Mouse (Mus musculus): ENCODE results near the gene BC048403.
"Not testable (repeated sequence)": the region's sequence is repeated elsewhere in the genome, so short reads cannot be mapped to it uniquely, and the experiment has no call there.

The BC048403 gene

DNA sequence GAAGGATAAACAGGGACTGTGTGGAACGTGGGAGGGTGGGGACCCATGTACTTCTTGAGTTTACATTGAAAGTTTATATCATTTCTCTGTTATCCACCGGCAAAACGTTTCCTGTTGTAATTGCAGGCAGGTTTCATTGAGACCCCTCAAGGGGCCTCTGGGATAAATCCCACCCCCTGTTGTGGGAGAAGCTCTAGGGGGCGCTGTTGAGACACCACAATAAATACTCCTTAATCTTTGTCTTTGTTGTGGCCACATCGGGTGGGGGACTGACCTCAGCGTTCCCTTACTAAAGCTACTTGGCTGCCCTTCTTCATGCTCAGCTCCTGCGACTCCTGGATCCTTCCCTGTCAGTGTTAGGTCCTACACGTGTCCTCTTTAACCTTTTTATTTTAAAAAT lies 19.4 kb downstream of the BC048403 start:
- DNase-seq, result no peak

DNA sequence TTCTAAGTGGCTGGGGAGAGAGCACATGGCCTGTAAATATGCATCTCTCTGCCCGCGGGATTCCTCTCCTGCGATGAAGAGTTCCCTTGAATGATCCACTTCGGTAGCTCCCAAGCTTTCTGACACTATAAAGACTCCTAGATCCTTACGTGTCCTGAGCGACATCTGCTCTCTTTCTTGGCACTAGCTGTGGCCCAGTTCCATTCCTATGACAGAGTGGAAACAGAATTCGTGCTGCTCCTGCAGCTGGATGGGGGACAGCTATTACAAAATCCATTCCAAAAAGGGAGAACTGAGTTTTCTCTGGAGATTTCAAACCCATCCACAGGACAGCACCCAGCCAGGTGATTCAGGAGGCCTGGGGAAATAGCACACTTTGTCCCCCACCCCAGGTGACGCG lies 22.4 kb downstream of the BC048403 start:
- no peak for DNase-seq

DNA sequence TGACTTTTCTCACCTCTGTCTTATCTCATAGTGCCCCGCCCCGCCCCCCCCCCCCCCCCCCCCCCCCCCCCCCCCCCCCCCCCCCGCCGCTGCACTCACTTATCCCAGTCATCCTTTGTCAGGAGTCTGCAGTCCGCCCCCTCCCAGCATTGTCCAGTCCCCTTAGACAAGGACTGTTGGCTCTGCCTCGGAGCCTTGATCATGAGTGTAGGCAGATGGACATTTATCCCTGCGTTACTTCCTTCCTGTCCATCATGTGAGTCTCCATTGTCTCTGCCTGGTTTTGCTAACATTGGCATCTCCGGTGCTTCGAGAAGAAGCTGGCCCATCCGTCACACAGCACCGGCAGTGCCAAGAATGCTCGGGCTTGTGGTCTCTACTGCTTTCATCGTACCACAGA lies 23.5 kb downstream of the BC048403 start:
- DNase-seq, result no peak

DNA sequence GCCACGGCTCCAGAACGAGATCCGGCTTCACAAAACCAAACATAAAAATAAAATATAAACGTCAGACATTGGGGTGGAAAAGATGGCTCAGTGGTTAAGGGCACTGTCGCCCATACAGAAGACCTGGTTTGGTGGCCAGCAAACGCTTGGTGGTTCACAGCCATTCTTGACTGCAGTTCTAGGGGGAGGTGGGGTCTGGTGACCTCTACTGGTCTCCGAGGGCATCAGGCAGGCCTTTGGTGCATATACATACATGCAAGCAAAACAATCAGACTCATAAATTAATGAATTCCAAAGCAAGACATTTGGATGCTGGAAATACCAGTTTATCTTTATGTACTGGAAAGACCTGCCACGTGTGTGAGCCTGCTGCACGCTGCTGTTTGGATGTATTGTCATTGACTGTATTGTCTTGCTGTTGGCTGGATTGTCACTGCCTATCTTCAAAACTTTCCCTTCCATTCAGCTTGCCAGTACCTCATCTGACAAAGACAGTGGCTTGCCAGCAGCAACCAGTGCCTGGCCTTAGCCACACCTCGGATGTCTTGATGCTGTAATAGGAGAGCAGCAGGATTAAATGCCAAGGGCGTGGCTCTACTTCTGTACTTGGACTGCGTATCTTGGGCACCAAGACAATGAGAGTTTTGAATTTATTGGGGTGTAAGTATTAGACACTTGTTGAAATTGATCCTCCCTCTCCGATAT lies 24.9 kb downstream of the BC048403 start:
- DNase-seq, result no peak

DNA sequence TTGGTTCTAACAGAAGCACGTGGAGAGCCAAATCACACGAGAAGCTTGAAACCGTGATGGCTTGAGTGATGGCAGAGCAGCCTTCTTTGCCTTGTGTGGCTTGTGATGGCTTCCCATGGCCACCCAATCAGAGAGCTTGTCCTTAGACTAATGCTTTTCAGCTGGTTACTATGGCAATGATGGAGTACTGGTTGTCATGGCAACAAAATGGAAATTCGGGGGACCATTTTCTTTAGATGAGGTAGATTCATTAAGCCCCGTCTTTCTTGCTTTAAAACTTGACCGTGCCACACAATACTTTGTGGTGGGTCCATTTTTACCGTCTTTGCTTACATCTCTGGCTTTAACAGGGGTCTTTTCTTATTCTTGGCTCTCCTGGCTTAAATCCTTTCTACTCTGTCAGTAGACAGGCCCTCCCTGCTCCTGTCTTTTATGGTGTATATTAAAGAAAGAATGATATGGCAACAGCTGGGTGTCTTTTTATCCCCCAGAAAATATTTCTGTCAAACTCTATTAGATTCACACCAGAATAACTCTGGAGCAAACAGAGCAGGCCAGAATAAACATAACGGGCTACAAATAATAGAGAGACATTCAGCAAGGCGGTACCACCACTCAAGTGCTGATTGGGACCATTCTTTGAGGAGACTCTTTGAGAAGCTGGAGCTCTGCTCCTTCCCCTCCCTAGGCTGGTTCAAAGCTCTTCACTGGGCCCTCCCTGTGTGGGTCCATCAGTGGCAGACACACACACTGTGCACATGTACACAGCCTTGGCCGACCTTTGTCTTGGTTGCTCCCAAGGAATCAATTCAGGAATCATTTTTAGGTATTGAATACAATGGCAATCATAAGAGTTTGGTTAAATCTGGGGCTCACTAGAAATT lies 25.7 kb downstream of the BC048403 start:
- no peak for DNase-seq

DNA sequence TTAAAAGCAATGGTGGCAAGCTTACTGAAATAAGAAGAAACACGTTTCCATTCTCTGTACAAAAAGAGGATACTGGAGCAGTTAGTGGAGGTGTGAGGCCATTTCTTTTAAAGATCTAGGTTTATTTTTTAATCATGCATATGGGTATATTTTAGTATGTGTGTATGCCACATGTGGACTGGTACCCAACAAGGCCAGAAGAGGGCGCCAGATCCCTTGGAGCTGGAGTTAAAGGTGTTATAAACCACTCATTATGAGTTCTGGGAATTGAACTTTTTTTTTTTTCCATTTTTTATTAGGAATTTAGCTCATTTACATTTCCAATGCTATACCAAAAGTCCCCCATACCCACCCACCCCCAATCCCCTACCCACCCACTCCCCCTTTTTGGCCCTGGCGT lies 27.6 kb downstream of the BC048403 start:
- not testable (repeated sequence) for DNase-seq

DNA sequence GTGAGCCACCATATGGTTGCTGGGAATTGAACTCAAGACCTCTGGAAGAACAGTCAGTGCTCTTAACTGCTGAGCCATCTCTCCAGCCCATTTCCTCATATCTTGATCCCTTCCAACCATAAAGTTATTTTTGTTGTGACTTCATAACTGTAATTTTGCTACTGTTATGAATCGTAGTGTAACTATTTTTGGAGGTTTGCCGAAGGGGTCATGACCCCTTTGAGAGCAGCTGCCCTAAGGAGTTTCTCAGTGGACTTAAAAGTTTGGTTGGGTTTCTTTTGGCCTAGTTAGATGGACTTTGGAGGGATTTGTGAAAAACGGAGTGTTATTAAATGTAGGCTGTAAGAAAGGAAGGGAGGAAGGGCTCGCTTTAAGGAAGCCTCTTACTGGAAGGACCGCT lies 30.0 kb downstream of the BC048403 start:
- peak; percentile 57 for DNase-seq

DNA sequence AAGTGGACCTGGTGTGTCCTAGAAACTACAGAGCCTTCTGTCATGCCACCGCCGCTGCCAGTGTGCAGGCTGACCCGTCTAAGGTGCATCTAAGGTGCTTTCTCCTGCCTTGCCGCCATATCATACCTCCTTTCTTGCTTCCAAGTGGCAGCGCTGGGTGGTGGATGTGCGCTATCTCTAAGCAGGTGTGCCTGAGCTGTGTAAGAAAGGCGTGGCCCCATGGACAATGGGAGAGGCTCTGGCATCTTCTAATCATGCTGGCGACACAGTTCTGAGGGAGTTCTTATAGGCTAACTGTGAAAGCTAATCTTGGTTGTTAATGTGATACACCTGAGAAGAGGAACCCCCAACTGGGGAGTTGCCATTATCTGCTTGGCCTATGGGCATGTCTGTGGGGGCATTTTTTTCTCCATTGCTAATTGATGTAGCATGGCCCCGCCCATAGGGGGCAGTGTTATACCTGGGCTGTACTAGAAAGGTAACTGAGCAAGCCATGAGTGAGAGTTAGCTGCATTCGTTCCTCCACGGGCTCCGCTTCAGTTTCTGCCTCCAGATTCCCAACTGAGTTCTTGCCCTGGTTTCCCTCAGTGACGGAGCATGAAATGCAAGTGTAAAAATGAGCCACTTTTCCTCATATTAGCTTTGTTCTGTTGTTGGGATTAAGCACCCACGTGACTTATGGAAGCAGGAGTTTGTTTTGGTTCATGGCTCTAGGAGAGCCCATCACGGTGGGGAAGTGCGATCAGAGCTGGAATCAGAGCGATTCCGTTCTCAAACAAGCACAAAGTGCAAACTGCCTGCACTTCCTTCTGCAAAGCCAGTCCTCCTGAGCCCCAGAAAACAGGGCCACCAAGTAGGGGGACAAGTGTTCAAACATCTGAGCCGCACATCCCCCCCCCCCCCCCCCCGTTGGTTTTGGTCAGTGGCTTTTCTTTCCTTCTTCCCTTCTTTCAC lies 31.2 kb downstream of the BC048403 start:
- peak; percentile 11 for DNase-seq

DNA sequence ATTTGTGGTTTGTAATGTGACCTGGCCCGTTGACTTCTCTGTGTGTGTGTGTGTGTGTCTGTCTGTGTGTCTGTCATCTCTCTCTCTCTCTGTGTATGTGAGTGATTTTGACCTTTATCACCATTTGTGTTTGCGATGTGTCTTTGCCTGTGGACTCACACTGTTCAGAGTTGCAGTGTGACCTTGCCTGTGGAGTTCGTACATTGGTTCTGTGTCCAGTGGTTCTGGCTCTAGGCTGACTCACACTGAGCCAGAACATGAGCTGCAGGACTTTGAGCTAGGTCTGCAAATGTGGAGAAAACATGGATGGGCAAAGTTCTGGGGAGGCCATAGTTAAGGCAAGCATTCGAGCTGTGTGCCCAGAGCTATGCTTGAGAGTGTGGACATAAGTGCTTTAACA lies 34.1 kb downstream of the BC048403 start:
- DNase-seq, result no peak

DNA sequence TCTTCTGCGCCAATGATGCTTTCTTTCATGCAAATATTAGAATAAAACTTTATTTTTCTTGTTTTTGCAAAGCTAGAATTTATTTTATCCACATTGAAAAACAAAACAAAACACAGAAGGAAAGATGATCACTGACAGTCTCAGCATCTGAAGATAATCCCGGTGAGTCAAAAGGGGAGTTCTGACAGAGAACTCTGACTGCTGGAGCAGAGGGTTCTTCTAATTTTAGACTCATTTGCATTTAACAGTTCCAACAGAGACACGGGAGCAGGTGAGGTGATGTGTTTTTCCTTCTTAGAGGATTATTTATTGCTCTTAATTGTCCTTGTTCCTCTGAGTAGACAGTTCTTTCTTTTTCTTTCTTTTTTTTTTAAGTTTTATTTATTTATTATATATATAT lies 36.3 kb downstream of the BC048403 start:
- DNase-seq, result no peak

DNA sequence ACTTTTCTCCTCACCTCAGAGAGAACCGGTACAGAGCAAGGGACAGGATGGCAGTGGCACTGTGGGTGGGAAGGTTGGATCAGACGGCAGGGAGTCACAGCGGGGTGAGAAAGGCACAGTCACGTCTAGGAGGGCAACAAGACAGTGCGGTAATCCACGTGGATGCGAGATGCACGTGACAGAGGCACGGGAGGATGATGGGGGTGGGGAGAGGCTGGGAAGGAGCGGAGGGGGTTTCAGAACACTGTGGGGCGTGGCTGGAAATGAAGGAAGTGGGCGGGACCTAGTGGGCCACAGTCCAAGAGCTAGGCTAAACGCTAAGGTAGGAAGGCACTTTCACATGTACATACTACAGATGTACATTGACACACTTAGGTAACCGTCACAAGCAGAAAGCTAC lies 41.4 kb downstream of the BC048403 start:
- peak; percentile 23 for DNase-seq

DNA sequence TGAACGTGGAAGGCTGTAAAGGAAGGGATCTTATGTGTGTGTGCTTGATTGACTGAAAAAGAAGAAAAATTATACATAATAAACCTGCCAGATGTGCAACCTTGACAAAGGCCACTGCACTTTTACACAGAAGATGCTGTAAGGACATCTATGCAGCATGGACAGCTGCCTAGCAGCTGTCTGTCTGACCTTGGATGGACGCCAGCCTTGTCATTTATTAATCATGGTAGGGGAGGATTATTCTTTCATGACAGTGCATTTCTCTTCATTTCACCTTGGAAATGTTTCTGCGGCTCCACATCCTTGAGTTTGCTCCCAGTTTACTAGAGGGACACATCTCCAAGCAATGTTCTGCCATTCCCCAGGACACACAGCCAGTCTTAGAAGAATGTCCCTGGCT lies 48.8 kb downstream of the BC048403 start:
- peak; percentile 46 for DNase-seq

DNA sequence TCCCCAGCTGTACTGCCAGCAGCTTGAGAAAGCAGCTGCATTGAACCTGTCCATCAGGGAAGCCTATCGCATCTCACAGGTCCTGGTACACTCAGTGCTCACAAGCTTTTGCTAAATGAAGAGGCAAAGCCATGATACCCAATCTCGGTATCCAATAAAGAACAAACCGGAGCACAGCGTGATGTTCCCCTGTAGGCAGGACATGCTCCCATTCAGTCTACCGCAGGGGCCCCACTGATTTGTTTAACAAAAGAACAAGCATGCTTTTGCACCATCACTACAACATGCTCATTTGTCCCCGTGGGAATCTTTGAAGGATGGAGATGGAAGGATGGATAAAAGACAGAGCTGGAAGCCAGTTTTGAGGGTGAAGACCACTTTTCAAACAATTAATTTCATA lies 50.3 kb downstream of the BC048403 start:
- no peak for DNase-seq

DNA sequence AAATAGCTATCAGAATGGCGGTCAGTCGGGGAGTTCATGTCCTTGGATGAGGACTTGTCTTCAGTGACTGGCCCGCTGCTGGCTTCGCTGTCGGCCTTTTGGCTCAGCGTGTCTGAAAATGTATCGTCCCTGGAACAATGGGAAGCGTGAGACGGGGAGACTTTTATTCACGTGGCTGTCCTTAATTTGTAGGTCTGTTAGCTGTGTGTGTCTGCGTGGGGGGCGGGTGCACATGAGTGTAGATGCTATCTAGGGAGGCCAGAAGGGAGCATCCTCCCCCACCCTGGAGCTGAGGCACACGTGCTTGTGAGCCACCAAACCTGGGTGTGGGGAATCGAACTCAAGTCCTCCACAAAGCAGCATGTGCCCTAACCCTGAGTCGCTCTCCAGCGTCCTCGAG lies 52.9 kb downstream of the BC048403 start:
- DNase-seq, result no peak

DNA sequence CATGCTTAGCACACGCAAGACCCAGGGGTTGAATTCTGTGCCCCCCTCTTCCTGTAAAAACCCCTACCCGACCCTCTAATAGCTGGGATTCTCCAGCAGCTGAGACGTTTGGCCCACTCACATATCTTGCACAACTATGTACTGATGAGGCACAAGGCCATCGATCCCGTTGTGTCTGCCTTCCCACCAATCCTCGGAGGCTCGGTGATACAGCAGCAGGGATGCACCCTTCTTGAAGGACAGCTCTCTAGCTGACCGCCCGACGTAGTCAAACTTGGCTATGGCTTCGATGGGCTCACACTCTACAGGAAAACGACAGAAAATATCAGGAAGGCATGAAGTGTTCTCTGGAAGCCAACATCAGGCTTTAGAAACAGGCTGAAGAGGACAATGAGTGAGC lies 54.7 kb downstream of the BC048403 start:
- no peak for DNase-seq

DNA sequence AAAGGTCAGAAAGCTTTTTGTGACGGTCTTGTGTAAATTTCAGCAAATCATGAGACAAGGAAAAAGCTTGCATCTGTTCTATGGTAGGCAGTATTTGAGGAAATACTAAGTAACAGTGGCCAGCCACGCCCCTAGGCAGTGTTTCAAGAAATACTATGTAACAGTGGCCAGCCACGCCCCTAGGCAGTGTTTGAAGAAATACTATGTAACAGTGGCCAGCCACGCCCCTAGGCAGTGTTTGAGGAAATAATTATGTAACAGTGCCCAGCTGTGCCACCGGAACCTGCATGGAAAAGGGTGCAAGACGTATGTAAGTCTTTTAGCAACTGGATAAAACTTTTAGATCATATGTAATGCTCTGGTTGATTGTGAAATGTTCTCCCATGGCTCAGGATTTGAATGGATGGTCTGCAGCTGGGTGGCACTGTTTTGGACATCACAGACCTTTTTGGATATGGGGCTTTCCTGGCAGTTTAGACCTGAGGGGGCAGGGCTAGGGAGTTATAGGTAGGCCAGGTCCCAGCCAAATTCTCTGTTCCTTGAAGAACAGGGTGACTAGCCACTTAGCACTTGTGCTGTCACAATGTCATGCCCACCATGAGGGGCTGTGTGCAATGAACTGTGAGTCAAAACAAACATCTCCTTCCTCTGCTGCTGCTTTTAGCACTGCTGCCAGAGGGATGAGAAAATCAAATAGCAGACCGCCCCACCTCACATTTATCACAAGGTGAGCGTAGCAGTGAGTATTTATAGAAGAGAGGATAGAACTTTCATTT lies 56.5 kb downstream of the BC048403 start:
- DNase-seq, result peak; percentile 7

DNA sequence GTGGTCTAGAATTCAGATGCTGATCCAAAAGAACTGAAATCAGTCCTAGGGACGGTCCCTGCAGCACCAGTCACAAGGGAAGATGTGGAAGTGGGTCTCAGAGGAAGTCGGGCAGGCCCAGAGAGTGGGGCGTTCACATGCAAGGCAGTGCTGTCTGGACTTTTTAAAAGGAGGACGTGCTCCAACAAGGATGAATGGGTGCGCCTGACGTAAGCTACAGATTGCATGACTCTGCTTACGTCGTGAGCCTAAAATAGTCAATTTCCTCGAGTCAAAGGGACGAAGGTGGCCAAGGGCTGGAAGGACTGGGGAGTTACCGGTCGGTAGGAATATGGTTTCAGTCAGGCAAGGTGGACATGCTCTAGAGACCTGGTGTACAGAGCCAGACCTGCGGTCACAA lies 60.3 kb downstream of the BC048403 start:
- no peak for DNase-seq

Measured in kidney, postnatal 14 days (tissue).